12 mouse cellular contexts compared by ENCODE assay signal in the genomic region with DNA sequence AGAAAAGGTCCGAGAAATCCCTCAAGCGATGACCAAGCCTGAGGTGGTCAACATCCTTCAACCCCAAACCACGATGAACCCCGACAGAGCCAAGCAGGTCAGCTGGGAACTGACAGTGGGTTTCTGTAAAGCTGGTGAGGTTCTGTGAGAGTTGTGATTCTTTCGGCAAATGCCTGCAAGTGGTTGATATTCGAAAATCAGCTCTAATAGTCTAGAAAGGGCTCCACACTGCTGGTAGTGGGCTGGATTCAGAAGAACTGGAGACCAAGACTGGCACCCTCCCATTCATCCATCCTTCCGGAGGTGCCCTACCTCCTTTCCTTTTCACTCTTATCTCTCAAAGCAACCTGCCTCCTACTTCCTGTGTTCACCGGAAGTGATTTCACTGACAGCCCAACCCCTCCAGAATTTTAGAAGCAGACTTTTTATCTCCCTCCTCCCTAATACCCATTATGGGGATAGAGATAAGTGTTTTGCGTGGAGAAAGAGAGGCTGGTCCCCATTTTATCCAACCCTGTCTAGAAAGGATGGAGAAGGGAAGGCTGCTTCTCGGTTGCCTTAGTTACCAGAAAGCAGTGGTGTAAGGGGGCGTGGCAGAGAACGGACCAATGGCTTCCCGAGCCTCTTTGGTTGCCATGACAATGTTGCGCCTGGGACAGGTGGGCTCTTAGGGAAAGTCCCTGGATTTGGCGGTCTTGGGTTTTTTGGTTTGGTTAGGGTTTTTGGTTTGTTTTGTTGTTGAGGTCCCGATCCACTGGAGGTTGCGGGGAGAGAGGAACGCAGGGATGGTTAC. TPM values are rescaled to one million over a fixed set of nuclear protein-coding genes. Genes with fewer than 3 reads are reported as not detected.
DNase-seq lines count a peak whose midpoint lies in the region; ATAC-seq lines count a peak whose summit lies in the region.
"Had no signal": no experiment of that assay in that cellular context is flagged by ENCODE, and none has a peak within 500 bp of the region (broad histone marks: within the 10 kb centered on the region; RNA-seq: fewer than 3 reads in every experiment).

No protein-coding gene starts in this region.

- WGBS in forebrain, embryonic 10.5 days: 20% methylated on average over 18 of the region's 18 CpGs

- H3K9me3 ChIP-seq in forebrain, embryonic 10.5 days: no peaks in the 10 kb centered on the region
- H3K9me3 ChIP-seq: liver, embryonic 15.5 days had no signal

- H3K4me1 ChIP-seq in forebrain, embryonic 10.5 days: peaks cover 46% of the 10 kb centered on the region
- H3K4me1 ChIP-seq: liver, embryonic 15.5 days had no signal

- peaks cover 38% of the 10 kb centered on the region for H3K36me3 ChIP-seq in forebrain, embryonic 10.5 days (replicated peaks)
- H3K36me3 ChIP-seq: liver, embryonic 15.5 days had no signal

- peaks cover 4% of the 10 kb centered on the region for H3K27me3 ChIP-seq in forebrain, embryonic 10.5 days (ENCODE audit: poor library complexity, severe bottlenecking)
- H3K27me3 ChIP-seq: Patski had no signal

- ATAC-seq in megakaryocyte-erythroid progenitor cell, adult 5-6 weeks (replicated peaks; ENCODE audit: low FRiP score, low TSS enrichment, poor library complexity, severe bottlenecking): 0 out of 2 replicates have a peak, but pooled peaks have one; percentile 44
- ATAC-seq: Patski had no signal

- peak overlapping the region; percentile 87 for H3K27ac ChIP-seq in forebrain, embryonic 10.5 days
- H3K27ac ChIP-seq: liver, embryonic 15.5 days had no signal

- peak; percentile 64 to 81 for DNase-seq in right cerebral cortex, postnatal 10 days (ENCODE audit: low spot score in 2 of 2)
- DNase-seq in right cerebral cortex, postnatal 25 days: no peak
- peak; percentile 79 for DNase-seq in forebrain, embryonic 10.5 days (ENCODE audit: extremely low spot score, low spot score)
- no peak for DNase-seq in spleen, adult 18-20 months
- DNase-seq in heart, postnatal 4 days: no peak
- DNase-seq in frontal cortex, postnatal 10 days (ENCODE audit: low spot score in 2 of 2): no peak
- no peak for DNase-seq in right cerebral cortex, adult 2 months (ENCODE audit: low spot score in 2 of 2)
- DNase-seq: cerebellum, adult 2 months had no signal

- H3K4me3 ChIP-seq in forebrain, embryonic 10.5 days: peak overlapping the region; percentile 40
- H3K4me3 ChIP-seq: liver, embryonic 15.5 days had no signal

RNA-seq across cellular contexts. Expression of a gene that starts 25.0 kb away (rescaled TPM):
- 2.2 and 2.9 TPM in 2 replicates for polyA plus RNA-seq in forebrain, embryonic 10.5 days (2016; fragmentation: Nextera tagmentation; extraction: Ambion mirVana)
- total RNA-seq in megakaryocyte-erythroid progenitor cell, adult 5-6 weeks (2014; fragmentation: Nextera tagmentation): not detected in 2 replicates
- not detected in 2 replicates for total RNA-seq in megakaryocyte-erythroid progenitor cell, adult 5-6 weeks (2017)
- total RNA-seq in heart, postnatal 4 days (2021): 1 to 10 TPM; 8.6 to 9.1 TPM

RNA-seq across cellular contexts. Expression of a gene that starts 36.5 kb away (rescaled TPM):
- 0.15 TPM in 1 of 2 replicates, not detected in the other for polyA plus RNA-seq in forebrain, embryonic 10.5 days (2016; fragmentation: Nextera tagmentation; extraction: Ambion mirVana)
- total RNA-seq in megakaryocyte-erythroid progenitor cell, adult 5-6 weeks (2014; fragmentation: Nextera tagmentation): not detected in 2 replicates
- not detected in 2 replicates for total RNA-seq in megakaryocyte-erythroid progenitor cell, adult 5-6 weeks (2017)
- under 1 TPM in 1 of 2 experiments, not detected in 1; 0.23 TPM for total RNA-seq in heart, postnatal 4 days (2021)
- total RNA-seq: gastrocnemius, adult 18-20 months had no signal
- polyA plus RNA-seq: liver, embryonic 15.5 days; Patski had no signal

RNA-seq across cellular contexts. Expression of a gene that starts 40.3 kb away (rescaled TPM):
- polyA plus RNA-seq in forebrain, embryonic 10.5 days (2016; fragmentation: Nextera tagmentation; extraction: Ambion mirVana): 3.9 and 4.4 TPM in 2 replicates
- total RNA-seq in megakaryocyte-erythroid progenitor cell, adult 5-6 weeks (2014; fragmentation: Nextera tagmentation): not detected in 2 replicates
- 0.23 and 2.0 TPM in 2 replicates for total RNA-seq in megakaryocyte-erythroid progenitor cell, adult 5-6 weeks (2017)
- total RNA-seq in heart, postnatal 4 days (2021): 1 to 10 TPM; 1.4 to 1.5 TPM

RNA-seq across cellular contexts. Expression of a gene that starts 40.5 kb away (rescaled TPM):
- polyA plus RNA-seq in forebrain, embryonic 10.5 days (2016; fragmentation: Nextera tagmentation; extraction: Ambion mirVana): 30.0 and 31.0 TPM in 2 replicates
- 23.6 and 42.3 TPM in 2 replicates for total RNA-seq in megakaryocyte-erythroid progenitor cell, adult 5-6 weeks (2014; fragmentation: Nextera tagmentation)
- 6.8 and 13.3 TPM in 2 replicates for total RNA-seq in megakaryocyte-erythroid progenitor cell, adult 5-6 weeks (2017)
- 10 to 100 TPM; 11.9 to 14.9 TPM for total RNA-seq in heart, postnatal 4 days (2021)

RNA-seq across cellular contexts. Expression of a gene that starts 53.1 kb away (rescaled TPM):
- 21.3 and 22.1 TPM in 2 replicates for polyA plus RNA-seq in forebrain, embryonic 10.5 days (2016; fragmentation: Nextera tagmentation; extraction: Ambion mirVana)
- 23.8 TPM in 2 replicates for total RNA-seq in megakaryocyte-erythroid progenitor cell, adult 5-6 weeks (2014; fragmentation: Nextera tagmentation)
- total RNA-seq in megakaryocyte-erythroid progenitor cell, adult 5-6 weeks (2017): 12.3 and 12.7 TPM in 2 replicates
- total RNA-seq in heart, postnatal 4 days (2021): 10 to 100 TPM; 27.3 to 32.3 TPM

Comparison
In these comparisons a context has a peak if more than half of its experiments do, and no peak if none do; other contexts are left out.
1. DNase-seq: peak in right cerebral cortex, postnatal 10 days (2 of 2) and forebrain, embryonic 10.5 days (single experiment); none in right cerebral cortex, postnatal 25 days (single experiment), spleen, adult 18-20 months (0 of 2), heart, postnatal 4 days (single experiment), frontal cortex, postnatal 10 days (0 of 2) and right cerebral cortex, adult 2 months (0 of 2).
2. RNA of a gene that starts 25.0 kb away (total RNA-seq): 8.6 to 9.1 TPM in heart, postnatal 4 days; not detected in megakaryocyte-erythroid progenitor cell, adult 5-6 weeks; every median in the first group is over 4 times any median in the second.